7 mouse cellular contexts compared by ENCODE assay signal in the genomic region with DNA sequence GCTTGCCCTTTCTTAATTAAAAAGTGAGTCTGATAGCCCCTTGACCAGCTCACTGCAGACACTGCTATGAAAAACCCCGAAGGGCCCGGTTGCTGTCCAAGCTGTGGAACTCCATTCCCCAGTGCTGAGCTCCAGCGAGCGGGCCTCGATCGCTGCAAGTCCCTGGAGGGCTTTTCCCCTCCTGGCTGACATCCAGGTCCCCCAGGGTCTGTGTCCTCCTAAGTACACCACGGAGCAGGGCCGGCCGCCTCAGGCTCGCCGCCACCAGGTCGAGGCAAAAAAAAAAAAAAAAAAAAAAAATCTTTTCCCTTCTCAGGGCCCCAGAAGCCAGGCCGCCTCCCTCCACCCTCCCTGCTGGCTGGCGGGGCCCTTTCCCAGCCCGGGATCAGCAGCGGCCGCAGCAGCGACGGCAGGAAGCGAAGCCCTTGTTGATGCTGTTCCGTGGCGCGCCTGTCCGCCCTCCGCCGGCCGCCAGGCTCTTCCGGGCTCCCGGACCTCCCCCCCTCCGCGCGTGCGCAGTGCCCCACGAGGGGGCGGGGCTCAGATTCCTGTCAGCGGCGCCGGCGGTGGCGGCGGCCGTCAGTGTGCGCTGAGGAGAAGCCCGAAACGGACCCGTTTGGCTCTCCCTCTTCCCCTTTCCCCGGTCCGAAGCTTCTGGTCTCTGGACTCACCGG. TPM values are rescaled to one million over a fixed set of nuclear protein-coding genes. Genes with fewer than 3 reads are reported as not detected.
DNase-seq lines count a peak whose midpoint lies in the region; ATAC-seq and TF ChIP-seq lines count a peak whose summit lies in the region.

Gene Nfat5, plus strand, starts transcription at position 543 of the 674 bp plus-strand sequence.

- H3K27me3 ChIP-seq in embryonic facial prominence, embryonic 12.5 days, result no peaks in the 10 kb centered on the region
- no peaks in the 10 kb centered on the region for H3K27me3 ChIP-seq in kidney, adult 2 months (replicated peaks; ENCODE audit: control insufficient read depth, insufficient read depth, low read length)
- no peaks in the 10 kb centered on the region for H3K27me3 ChIP-seq in limb, embryonic 12.5 days
- H3K27me3 ChIP-seq in midbrain, embryonic 15.5 days (replicated peaks), result no peaks in the 10 kb centered on the region
- H3K27me3 ChIP-seq in spleen, adult 2 months (ENCODE audit: control insufficient read depth, insufficient read depth, low read length), result no peaks in the 10 kb centered on the region

- peak within 1 kb of the TSS; percentile 97 for H3K27ac ChIP-seq in embryonic facial prominence, embryonic 12.5 days
- H3K27ac ChIP-seq in kidney, adult 2 months (ENCODE audit: insufficient read depth, low read depth, low read length), result peak within 1 kb of the TSS; percentile 98
- H3K27ac ChIP-seq in limb, embryonic 12.5 days, result peak within 1 kb of the TSS; percentile 98
- peak within 1 kb of the TSS; percentile 94 for H3K27ac ChIP-seq in midbrain, embryonic 15.5 days
- peak within 1 kb of the TSS; percentile 93 for H3K27ac ChIP-seq in spleen, adult 2 months (ENCODE audit: insufficient read depth, low read length)

- TF ChIP-seq CTCF in kidney, adult 2 months (conservative IDR thresholded peaks at IDR 0.05; ENCODE audit: insufficient read depth, insufficient read length, low read depth, low read length), result no peak
- TF ChIP-seq CTCF in spleen, adult 2 months (IDR thresholded peaks at IDR 0.05; ENCODE audit: extremely low read depth, insufficient read depth, insufficient read length, insufficient replicate concordance), result no peak; the same call in 1 of the 2 replicates

- no peaks in the 10 kb centered on the region for H3K36me3 ChIP-seq in embryonic facial prominence, embryonic 12.5 days
- H3K36me3 ChIP-seq in kidney, adult 2 months (ENCODE audit: control insufficient read depth, insufficient read depth, low read length), result peaks cover 2% of the 10 kb centered on the region; the same call in 1 of the 2 replicates
- no peaks in the 10 kb centered on the region for H3K36me3 ChIP-seq in limb, embryonic 12.5 days
- no peaks in the 10 kb centered on the region for H3K36me3 ChIP-seq in midbrain, embryonic 15.5 days (replicated peaks)
- H3K36me3 ChIP-seq in spleen, adult 2 months (ENCODE audit: control insufficient read depth, insufficient read depth, low read length), result no peaks in the 10 kb centered on the region

- H3K4me3 ChIP-seq in embryonic facial prominence, embryonic 12.5 days, result peak within 1 kb of the TSS; percentile 95
- peak within 1 kb of the TSS; percentile 95 for H3K4me3 ChIP-seq in kidney, adult 2 months (ENCODE audit: insufficient read depth, low read depth, low read length)
- H3K4me3 ChIP-seq in limb, embryonic 12.5 days (replicated peaks), result peak within 1 kb of the TSS; percentile 94
- H3K4me3 ChIP-seq in midbrain, embryonic 15.5 days, result peak within 1 kb of the TSS; percentile 87
- peak within 1 kb of the TSS; percentile 78 for H3K4me3 ChIP-seq in spleen, adult 2 months (ENCODE audit: extremely low read depth, insufficient read depth, insufficient read length)

- DNase-seq in adrenal gland, postnatal 25 days, result peak; percentile 97
- peak; percentile 97 to 100 for DNase-seq in heart, adult 18-20 months
- peak; percentile 99 for DNase-seq in kidney, adult 2 months
- DNase-seq in spleen, adult 2 months (ENCODE audit: low read depth in 1 of 2, low spot score in 2 of 2), result peak; percentile 82 to 86

- under 1% methylated on average over 49 of the region's 49 CpGs for WGBS in embryonic facial prominence, embryonic 12.5 days
- under 1% methylated on average over 49 of the region's 49 CpGs for WGBS in kidney, adult 2 months
- WGBS in limb, embryonic 12.5 days, result under 1% methylated on average over 49 of the region's 49 CpGs
- 2% methylated on average over 41 of the region's 49 CpGs for WGBS in midbrain, embryonic 15.5 days
- under 1% methylated on average over 49 of the region's 49 CpGs for WGBS in spleen, adult 2 months

- peak; percentile 91 for ATAC-seq in embryonic facial prominence, embryonic 12.5 days (ENCODE audit: insufficient number of reproducible peaks, insufficient read depth, low FRiP score, low TSS enrichment)
- ATAC-seq in limb, embryonic 12.5 days (ENCODE audit: insufficient number of reproducible peaks, insufficient read depth, low FRiP score, low TSS enrichment, low read depth), result peak; percentile 95
- ATAC-seq in midbrain, embryonic 15.5 days (replicated peaks), result peak; percentile 95

- H3K9ac ChIP-seq in embryonic facial prominence, embryonic 12.5 days, result peak within 1 kb of the TSS; percentile 97
- H3K9ac ChIP-seq in limb, embryonic 12.5 days (replicated peaks), result peak within 1 kb of the TSS; percentile 95
- H3K9ac ChIP-seq in midbrain, embryonic 15.5 days, result peak within 1 kb of the TSS; percentile 89

- no peaks in the 10 kb centered on the region for H3K9me3 ChIP-seq in embryonic facial prominence, embryonic 12.5 days
- H3K9me3 ChIP-seq in limb, embryonic 12.5 days, result no peaks in the 10 kb centered on the region
- H3K9me3 ChIP-seq in midbrain, embryonic 15.5 days, result no peaks in the 10 kb centered on the region

- peaks cover 4% of the 10 kb centered on the region; the same call in 1 of the 2 replicates for H3K4me1 ChIP-seq in embryonic facial prominence, embryonic 12.5 days
- H3K4me1 ChIP-seq in kidney, adult 2 months (ENCODE audit: control insufficient read depth, insufficient read depth, low read length), result peaks cover 6% of the 10 kb centered on the region; the same call in 1 of the 2 replicates
- H3K4me1 ChIP-seq in limb, embryonic 12.5 days (replicated peaks), result peaks cover 19% of the 10 kb centered on the region
- peaks cover 28% of the 10 kb centered on the region for H3K4me1 ChIP-seq in midbrain, embryonic 15.5 days
- peaks cover 17% of the 10 kb centered on the region for H3K4me1 ChIP-seq in spleen, adult 2 months (ENCODE audit: control insufficient read depth, insufficient read depth, insufficient read length)

- TF ChIP-seq POLR2A in kidney, adult 2 months (IDR thresholded peaks at IDR 0.05; ENCODE audit: low read depth, low read length), result peak; percentile 77
- TF ChIP-seq POLR2A in spleen, adult 2 months (IDR thresholded peaks at IDR 0.05; ENCODE audit: low read depth, low read length), result peak; percentile 64

- peak within 1 kb of the TSS; percentile 77 for H3K4me2 ChIP-seq in embryonic facial prominence, embryonic 12.5 days (replicated peaks)
- peak within 1 kb of the TSS; percentile 76 for H3K4me2 ChIP-seq in limb, embryonic 12.5 days
- peak within 1 kb of the TSS; percentile 63 for H3K4me2 ChIP-seq in midbrain, embryonic 15.5 days

RNA-seq across cellular contexts. Expression of gene Nfat5, which starts in this region (rescaled TPM):
- total RNA-seq in adrenal gland, postnatal 25 days (2021), result 172 and 180 TPM in 2 replicates
- polyA plus RNA-seq in embryonic facial prominence, embryonic 12.5 days (2016; fragmentation: Nextera tagmentation; extraction: Ambion mirVana), result 21.7 and 23.5 TPM in 2 replicates
- total RNA-seq in heart, adult 18-20 months (2021), result 10 to 100 TPM; 18.4 to 23.1 TPM
- 26.0 and 26.1 TPM in 2 replicates for polyA plus RNA-seq in kidney, adult 2 months (2012; rRNA removed)
- 18.5 and 21.7 TPM in 2 replicates for polyA plus RNA-seq in limb, embryonic 12.5 days (2016; fragmentation: Nextera tagmentation; extraction: Ambion mirVana)
- 10.8 and 12.3 TPM in 2 replicates for polyA plus RNA-seq in midbrain, embryonic 15.5 days (2015; fragmentation: Nextera tagmentation; extraction: Ambion mirVana)
- 13.1 and 14.4 TPM in 2 replicates for polyA plus RNA-seq in spleen, adult 2 months (2012; rRNA removed)

Comparison
In these comparisons a context has a peak if more than half of its experiments do, and no peak if none do; other contexts are left out.
1. Peak in every context shown above with its lines: DNase-seq, ATAC-seq, H3K4me3 ChIP-seq and H3K27ac ChIP-seq.